Mouse (Mus musculus): ENCODE measurements around the gene Polr2l.

DNA sequence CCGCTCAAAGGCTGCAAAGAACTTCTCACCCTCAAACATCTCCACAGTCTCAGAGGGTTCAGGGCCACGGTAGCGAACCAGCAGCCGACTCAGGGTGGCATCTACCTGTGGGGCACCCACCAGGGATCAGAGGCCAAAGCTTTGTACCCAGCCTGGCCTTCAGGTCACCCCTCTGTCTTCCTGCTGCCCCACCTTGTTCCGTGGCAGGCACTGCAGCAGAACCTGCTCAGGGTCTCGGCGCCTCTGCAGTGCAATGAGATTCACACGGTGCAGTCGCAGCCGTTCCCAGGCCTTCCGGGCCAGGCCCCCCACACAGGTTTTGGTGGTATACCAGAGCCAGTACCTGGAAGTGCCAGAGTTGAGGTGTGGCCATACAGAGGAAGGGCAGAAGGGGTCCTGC is 35.1 kb downstream of the Polr2l start:
- TF ChIP-seq CTCF (IDR thresholded peaks at IDR 0.05; ENCODE audit: low read depth) (no peak), EP300 (IDR thresholded peaks at IDR 0.05; ENCODE audit: low read depth) (no peak)

Measured in liver, embryonic 14.5 days (tissue).